Mouse (Mus musculus) CH12.LX (cell line): Measurements from ENCODE around the gene Tmem200c. TPM values are rescaled to one million over a fixed set of nuclear protein-coding genes. Genes with fewer than 3 reads are reported as not detected.

Source experiments
- DNase-seq: peaks from one replicate; pipeline ENCODE4 v3.0.0-alpha.2; 2013; ENCODE audit errors: extremely low read depth
- H3K27ac ChIP-seq: 2 replicates; pipeline ENCODE4 v1.5.1; 2012; ENCODE audit warnings: low read depth, mild to moderate bottlenecking, control low read depth, moderate library complexity; ENCODE audit not compliant: insufficient read depth
- H3K27me3 ChIP-seq: replicated peaks from 2 replicates; pipeline ENCODE3; 2012; ENCODE audit warnings: inconsistent platforms
- H3K36me3 ChIP-seq, 2 experiments: replicated peaks in 1 of 2; 2 replicates each; pipeline versions ENCODE3 to v1.6.1; 2012; ENCODE audit warnings: inconsistent platforms in 1 of 2, low read length in 1 of 2, mild to moderate bottlenecking in 1 of 2, mixed read lengths in 1 of 2, moderate library complexity in 1 of 2; ENCODE audit not compliant: control insufficient read depth in 1 of 2, insufficient read depth in 1 of 2
- H3K4me1 ChIP-seq, 2 experiments: 2 replicates each; pipeline ENCODE4 v1.6.1; 2012; ENCODE audit warnings: inconsistent platforms in 1 of 2, moderate library complexity in 1 of 2; ENCODE audit not compliant: insufficient read depth in 2 of 2, control insufficient read depth in 1 of 2
- H3K4me2 ChIP-seq: 2 replicates; pipeline ENCODE4 v1.6.1; 2012; ENCODE audit warnings: low read depth, mild to moderate bottlenecking, control low read depth; ENCODE audit not compliant: poor library complexity, insufficient read depth, severe bottlenecking
- H3K4me3 ChIP-seq, 3 experiments: fragments of 150-350 bp in 1 of 3; sonication (generic) in 1 of 3; replicated peaks in 1 of 3; 2 replicates each; pipeline versions ENCODE3 to v1.5.1; 2011 to 2012; ENCODE audit warnings: low read depth in 2 of 3, low read length in 2 of 3, mild to moderate bottlenecking in 2 of 3, moderate library complexity in 2 of 3, control low read depth in 1 of 3, improper control_type of control experiment in 1 of 3, inconsistent platforms in 1 of 3, mixed read lengths in 1 of 3; ENCODE audit not compliant: poor library complexity in 1 of 3
- H3K79me2 ChIP-seq: replicated peaks from 2 replicates; pipeline ENCODE4 v1.6.1; 2012; ENCODE audit warnings: mild to moderate bottlenecking, moderate library complexity; ENCODE audit not compliant: control insufficient read depth, poor library complexity, insufficient read depth, severe bottlenecking; ENCODE audit errors: extremely low read depth
- H3K9ac ChIP-seq: 2 replicates; pipeline ENCODE4 v1.6.1; 2012; ENCODE audit warnings: low read depth, mild to moderate bottlenecking, control low read depth, moderate library complexity; ENCODE audit not compliant: insufficient read depth
- H3K9me3 ChIP-seq: replicated peaks from 2 replicates; pipeline ENCODE3; 2012; ENCODE audit warnings: low read length, inconsistent platforms, mixed read lengths
- CHD2 ChIP-seq: IDR thresholded peaks from 2 replicates; pipeline ENCODE4 v1.6.1; 2011; ENCODE audit warnings: low read length, improper control_type of control experiment
- CTCF ChIP-seq, 2 experiments: IDR thresholded peaks in 1 of 2; conservative IDR thresholded peaks in 1 of 2; 2 replicates each; pipeline ENCODE4 v1.5.1; 2011 to 2012; ENCODE audit warnings: low read depth in 2 of 2, low read length in 2 of 2, improper control_type of control experiment in 1 of 2, inconsistent platforms in 1 of 2, mild to moderate bottlenecking in 1 of 2, moderate library complexity in 1 of 2
- E2F4 ChIP-seq: IDR thresholded peaks from 2 replicates; pipeline ENCODE4 v1.6.1; 2011; ENCODE audit warnings: low read depth, low read length, improper control_type of control experiment; ENCODE audit not compliant: insufficient replicate concordance
- EP300 ChIP-seq: IDR thresholded peaks from 2 replicates; pipeline ENCODE4 v1.6.1; 2011; ENCODE audit warnings: low read length, improper control_type of control experiment
- GABPA ChIP-seq: IDR thresholded peaks from 2 replicates; pipeline ENCODE4 v1.6.1; 2012; ENCODE audit warnings: low read depth, low read length, improper control_type of control experiment, inconsistent platforms; ENCODE audit not compliant: insufficient replicate concordance
- HCFC1 ChIP-seq: IDR thresholded peaks from 2 replicates; pipeline ENCODE4 v1.6.1; 2012; ENCODE audit warnings: low read depth, mild to moderate bottlenecking, inconsistent platforms, low read length, improper control_type of control experiment
- KAT2A ChIP-seq: IDR thresholded peaks from 2 replicates; pipeline ENCODE4 v1.6.1; 2012; ENCODE audit warnings: low read length, improper control_type of control experiment, inconsistent platforms; ENCODE audit not compliant: insufficient replicate concordance
- MAFK ChIP-seq: IDR thresholded peaks from 2 replicates; pipeline ENCODE4 v1.6.1; 2011; ENCODE audit warnings: low read length, improper control_type of control experiment; ENCODE audit not compliant: insufficient replicate concordance
- MAZ ChIP-seq: IDR thresholded peaks from 2 replicates; pipeline ENCODE4 v1.6.1; 2012; ENCODE audit warnings: low read depth, mild to moderate bottlenecking, inconsistent platforms, low read length, improper control_type of control experiment, moderate library complexity
- MEF2A ChIP-seq: IDR thresholded peaks from 2 replicates; pipeline ENCODE4 v1.6.1; 2014; ENCODE audit warnings: low read depth, mild to moderate bottlenecking, inconsistent platforms, low read length, improper control_type of control experiment, borderline replicate concordance
- MXI1 ChIP-seq: IDR thresholded peaks from 2 replicates; pipeline ENCODE4 v1.6.1; 2011; ENCODE audit warnings: mild to moderate bottlenecking, low read depth, low read length, improper control_type of control experiment
- POLR2AphosphoS2 ChIP-seq: IDR thresholded peaks from 2 replicates; pipeline ENCODE4 v1.6.1; 2011; ENCODE audit warnings: low read depth, low read length, improper control_type of control experiment
- RCOR1 ChIP-seq: conservative IDR thresholded peaks from 2 replicates; pipeline ENCODE4 v1.6.1; 2012; ENCODE audit warnings: low read depth, mild to moderate bottlenecking, inconsistent platforms, low read length, improper control_type of control experiment
- TBP ChIP-seq: conservative IDR thresholded peaks from 2 replicates; pipeline ENCODE4 v1.6.1; 2011; ENCODE audit warnings: low read depth, low read length, improper control_type of control experiment
- TCF12 ChIP-seq: IDR thresholded peaks from 2 replicates; pipeline ENCODE4 v1.6.1; 2014; ENCODE audit warnings: low read depth, mild to moderate bottlenecking, inconsistent platforms, low read length, improper control_type of control experiment
- USF1 ChIP-seq: IDR thresholded peaks from 2 replicates; pipeline ENCODE4 v1.6.1; 2014; ENCODE audit warnings: low read depth, mild to moderate bottlenecking, inconsistent platforms, low read length, improper control_type of control experiment
- USF2 ChIP-seq: conservative IDR thresholded peaks from 2 replicates; pipeline ENCODE4 v1.6.1; 2011; ENCODE audit warnings: low read depth, low read length, improper control_type of control experiment
- ZC3H11A ChIP-seq: IDR thresholded peaks from 2 replicates; pipeline ENCODE4 v1.6.1; 2012; ENCODE audit warnings: low read depth, mild to moderate bottlenecking, inconsistent platforms, low read length, improper control_type of control experiment
- ZMIZ1 ChIP-seq: IDR thresholded peaks from 2 replicates; pipeline ENCODE4 v1.6.1; 2012; ENCODE audit warnings: low read depth, mild to moderate bottlenecking, inconsistent platforms, low read length, improper control_type of control experiment
- ZNF384 ChIP-seq: IDR thresholded peaks from 2 replicates; pipeline ENCODE4 v1.6.1; 2012; ENCODE audit warnings: low read depth, low read length, improper control_type of control experiment, inconsistent platforms
- dilution Hi-C: fragments of 300-500 bp; cut with MboI; formaldehyde crosslinking; loops from 2 replicates; pipeline ENCODE4 v1.14.3; 2020; ENCODE audit warnings: low sequenced_read_pairs; ENCODE audit not compliant: extremely low pct_unique_long_range_greater_than_20kb, extremely low pct_ligation_motif_present
- in situ Hi-C: fragments of 300-500 bp; cut with MboI; formaldehyde crosslinking; loops from 3 replicates; pipeline ENCODE4 v1.14.3; 2019; ENCODE audit warnings: low sequenced_read_pairs, low pct_ligation_motif_present, low pct_unique_long_range_greater_than_20kb, mixed read lengths
- polyA plus RNA-seq: library from polyadenylated mRNA; unstranded; fragments of >175 nt; gene quantifications from 2 replicates; pipeline ENCODE4 v1.2.1, GENCODE M21; 2012; ENCODE audit warnings: low read depth; ENCODE audit not compliant: insufficient read length
- total RNA-seq, 2 experiments: library from RNA; depleted of rRNA; stranded (reverse); fragments of 300-350 nt in 1 of 2; fragments of >200 nt in 1 of 2; gene quantifications; 2 replicates each; pipeline ENCODE4 v1.2.3; 2012 to 2014

Gene Tmem200c
- total and polyA plus RNA-seq, 3 experiments, result not detected

- Histone ChIP-seq H3K36me3 (no peaks in the 10 kb centered on the region), H3K9ac (no peak overlapping the region), H3K4me2 (no peak overlapping the region), H3K4me1 (no peaks in the 10 kb centered on the region), H3K79me2 (no peaks in the 10 kb centered on the region), H3K4me3 (no peak overlapping the region), H3K27ac (no peak overlapping the region), H3K9me3 (peaks cover 63% of the 10 kb centered on the region), H3K27me3 (no peaks in the 10 kb centered on the region)
- TF ChIP-seq MAZ (no peak), EP300 (no peak), MXI1 (no peak), TBP (no peak), USF1 (no peak), RCOR1 (no peak), HCFC1 (no peak), E2F4 (no peak), CHD2 (no peak), KAT2A (no peak), TCF12 (no peak), CTCF (conservative IDR thresholded peaks at IDR 0.05 in 1 of 2, IDR thresholded peaks at IDR 0.05 in 1 of 2; ENCODE audit: low read depth in 2 of 2, low read length in 2 of 2) (no peak), POLR2AphosphoS2 (no peak), MEF2A (no peak), MAFK (no peak), USF2 (no peak), ZNF384 (no peak), GABPA (no peak), ZC3H11A (no peak)
- in situ Hi-C loops (no loop called here), dilution Hi-C loops (no loop called here)
- DNase-seq, result no peak
Measured at GRCm38 (mm10) chr17:68875917-68876495, 49.6 kb downstream of the Tmem200c start.

GRCm38 (mm10) chr17:68881725-68882524 lies 55.5 kb downstream of the Tmem200c start:
- peaks cover 70% of the 10 kb centered on the region for H3K9me3 ChIP-seq
- TF ChIP-seq MAZ (no peak), ZMIZ1 (no peak)
- in situ Hi-C loops, result no loop called here
- DNase-seq, result no peak
- H3K79me2 ChIP-seq, result no peaks in the 10 kb centered on the region
- H3K36me3 ChIP-seq, result no peaks in the 10 kb centered on the region
- H3K4me1 ChIP-seq, result no peaks in the 10 kb centered on the region
- H3K4me2 ChIP-seq, result no peak overlapping the region
- H3K27me3 ChIP-seq, result no peaks in the 10 kb centered on the region
- H3K27ac ChIP-seq, result no peak overlapping the region
- no peak overlapping the region for H3K9ac ChIP-seq
- dilution Hi-C loops, result no loop called here
- H3K4me3 ChIP-seq, result no peak overlapping the region
